Mouse (Mus musculus) C2C12 (cell line): ENCODE data around the gene Ssb. TPM values are rescaled to one million over a fixed set of nuclear protein-coding genes. Genes with fewer than 3 reads are reported as not detected.

Source experiments
- H3K27me3 ChIP-seq: one replicate; pipeline ENCODE4 v1.6.1; 2011; ENCODE audit not compliant: control insufficient read depth, insufficient read depth, insufficient read length
- H3K36me3 ChIP-seq: one replicate; pipeline ENCODE4 v1.6.1; 2011; ENCODE audit not compliant: control insufficient read depth, insufficient read depth
- H3K4me3 ChIP-seq: one replicate; pipeline ENCODE4 v1.5.1; 2011; ENCODE audit warnings: mild to moderate bottlenecking, control low read depth; ENCODE audit not compliant: poor library complexity, insufficient read depth, severe bottlenecking
- H3K79me2 ChIP-seq: one replicate; pipeline ENCODE4 v1.6.1; 2011; ENCODE audit not compliant: control insufficient read depth, insufficient read depth
- H3K79me3 ChIP-seq: one replicate; pipeline ENCODE4 v1.6.1; 2011; ENCODE audit warnings: low read depth, control low read depth
- H3ac ChIP-seq: one replicate; pipeline ENCODE3; 2011; ENCODE audit warnings: low read depth; ENCODE audit not compliant: control insufficient read depth, insufficient read length
- CEBPB ChIP-seq: IDR thresholded peaks from one replicate; pipeline ENCODE4 v1.6.1; 2011; ENCODE audit warnings: low read depth, mild to moderate bottlenecking, control low read depth, moderate library complexity
- CTCF ChIP-seq: IDR thresholded peaks from one replicate; pipeline ENCODE4 v1.5.1; 2011; ENCODE audit not compliant: control insufficient read depth, insufficient read depth, insufficient read length
- FOSL1 ChIP-seq: IDR thresholded peaks from one replicate; pipeline ENCODE4 v1.8.0; 2011; ENCODE audit warnings: mild to moderate bottlenecking, low read length; ENCODE audit not compliant: poor library complexity, insufficient read depth, severe bottlenecking
- MAX ChIP-seq: IDR thresholded peaks from one replicate; pipeline ENCODE4 v1.6.1; 2011; ENCODE audit warnings: mild to moderate bottlenecking, control low read depth
- MYOD1 ChIP-seq: IDR thresholded peaks from one replicate; pipeline ENCODE4 v1.6.1; 2011; ENCODE audit warnings: low read depth; ENCODE audit not compliant: control insufficient read depth, insufficient read length
- MYOG ChIP-seq: IDR thresholded peaks from one replicate; pipeline ENCODE4 v1.6.1; 2011; ENCODE audit not compliant: control insufficient read depth, insufficient read length; ENCODE audit errors: extremely low read depth
- USF1 ChIP-seq: IDR thresholded peaks from one replicate; pipeline ENCODE4 v1.6.1; 2011; ENCODE audit warnings: low read depth, mild to moderate bottlenecking, control low read depth, moderate library complexity
- polyA plus RNA-seq: library from polyadenylated mRNA; unstranded; fragments of >200 nt; fragmentation: generic; extraction: Trizol; gene quantifications from one replicate; pipeline ENCODE4 v1.2.1, GENCODE M21; 2012; ENCODE audit warnings: missing spikeins

Ssb gene
- polyA plus RNA-seq, 1 experiment = 44.7 TPM

- Histone ChIP-seq H3K4me3 (no peak overlapping the region), H3K79me2 (no peaks in the 10 kb centered on the region), H3K79me3 (peaks cover 3% of the 10 kb centered on the region), H3ac (peak overlapping the region; percentile 64), H3K27me3 (no peaks in the 10 kb centered on the region), H3K36me3 (no peaks in the 10 kb centered on the region)
- TF ChIP-seq USF1 (no peak), MYOG (no peak), CTCF (no peak), MYOD1 (no peak), CEBPB (no peak), MAX (no peak), FOSL1 (no peak)
Observed at GRCm38 (mm10) chr2:69884581-69884980, 23.2 kb downstream of the Ssb start.

DNA sequence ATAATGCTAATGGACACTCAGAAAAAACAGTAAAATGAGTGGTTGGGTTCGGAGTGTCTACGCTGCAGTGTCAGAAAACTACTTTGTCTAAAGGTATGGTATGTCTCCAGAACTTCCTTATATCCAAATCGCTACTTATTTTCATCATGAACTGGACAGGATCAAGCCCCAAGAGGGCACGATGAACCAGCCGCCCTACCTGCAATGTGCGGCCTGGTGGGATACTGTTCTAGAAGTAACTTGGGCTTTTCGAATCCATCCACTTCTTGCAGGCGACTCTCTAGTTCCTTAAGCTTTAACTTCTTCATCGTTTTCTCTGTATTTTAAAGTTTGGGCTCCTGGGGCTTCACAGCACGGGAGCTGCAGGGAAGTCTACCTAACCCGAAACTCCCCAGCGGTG is 23.7 kb downstream of the Ssb start:
- Histone ChIP-seq H3K79me3 (peaks cover 3% of the 10 kb centered on the region), H3K4me3 (peak overlapping the region; percentile 61), H3K36me3 (no peaks in the 10 kb centered on the region), H3ac (peak overlapping the region; percentile 64), H3K79me2 (no peaks in the 10 kb centered on the region), H3K27me3 (no peaks in the 10 kb centered on the region)
- TF ChIP-seq CTCF (no peak), MYOD1 (no peak), USF1 (no peak), CEBPB (no peak), MAX (no peak), FOSL1 (no peak), MYOG (no peak)

DNA sequence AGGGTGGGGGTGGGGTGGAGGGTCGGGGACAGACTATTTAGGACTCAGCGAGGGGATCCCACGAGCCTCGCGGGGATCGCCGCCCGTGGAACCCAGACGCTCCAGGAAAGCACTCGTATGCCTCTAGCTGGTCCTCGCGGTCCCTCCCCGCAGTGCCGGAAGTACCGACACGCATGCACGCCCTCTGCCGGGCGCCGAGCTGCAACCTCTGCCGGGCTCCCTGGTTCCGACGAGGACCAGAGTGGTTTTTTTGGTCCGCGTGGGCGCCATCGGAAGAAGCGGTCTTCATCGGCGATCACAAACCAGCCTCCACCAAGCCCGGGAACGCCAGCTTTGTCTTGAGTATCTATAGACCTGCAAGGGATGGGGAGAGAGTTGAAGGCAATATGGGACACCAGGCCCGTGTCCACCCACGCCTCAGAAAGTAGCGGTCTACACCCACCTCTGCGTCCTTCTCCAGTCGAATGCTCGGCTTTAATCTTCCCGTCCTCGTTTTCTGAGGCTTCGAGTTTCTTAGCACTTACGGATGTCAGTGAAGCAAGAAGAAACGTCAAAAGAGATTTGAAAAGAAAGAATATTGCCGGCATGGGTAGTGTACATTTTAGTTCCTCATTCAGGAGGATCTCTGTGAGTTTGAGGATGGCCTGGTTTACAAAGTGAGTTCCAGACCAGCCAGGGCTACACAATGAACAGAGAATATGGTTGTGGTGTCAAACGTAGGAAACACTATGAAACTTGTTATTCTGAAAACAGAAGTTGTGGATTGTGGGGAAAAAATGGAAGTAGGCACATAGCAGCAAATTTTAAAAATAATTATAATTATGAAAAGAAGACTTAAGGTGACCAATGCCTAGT is 24.3 kb downstream of the Ssb start, which contains the start of gene Mettl5:
Gene Mettl5, minus strand, starts transcription at position 165 of the 855 bp plus-strand sequence.
- H3K79me2 ChIP-seq = no peaks in the 10 kb centered on the region
- H3K4me3 ChIP-seq = peak within 1 kb of the TSS; percentile 61

GRCm38 (mm10) chr2:69888957-69889356 is 27.6 kb downstream of the Ssb start:
- H3K4me3 ChIP-seq = no peak overlapping the region
- H3ac ChIP-seq = no peak overlapping the region
- H3K79me3 ChIP-seq = no peaks in the 10 kb centered on the region
- no peaks in the 10 kb centered on the region for H3K79me2 ChIP-seq
- H3K27me3 ChIP-seq = peaks cover 3% of the 10 kb centered on the region
- TF ChIP-seq MYOG (no peak), USF1 (no peak), MAX (no peak), CEBPB (no peak), CTCF (no peak), FOSL1 (no peak), MYOD1 (no peak)
- no peaks in the 10 kb centered on the region for H3K36me3 ChIP-seq

More for the DNA sequence above, 24.3 kb downstream of the Ssb start, which contains the start of gene Mettl5:
- no peak for TF ChIP-seq MYOG
- no peak for TF ChIP-seq CEBPB
- TF ChIP-seq MAX = peak; percentile 83
- no peak for TF ChIP-seq USF1
- no peak for TF ChIP-seq FOSL1
- no peak for TF ChIP-seq MYOD1
- TF ChIP-seq CTCF = peak; percentile 66
- H3K79me3 ChIP-seq = peaks cover 2% of the 10 kb centered on the region
- H3ac ChIP-seq = peak within 1 kb of the TSS; percentile 64
- no peaks in the 10 kb centered on the region for H3K36me3 ChIP-seq
- H3K27me3 ChIP-seq = no peaks in the 10 kb centered on the region

- H3ac ChIP-seq = no peak overlapping the region
- no peak overlapping the region for H3K4me3 ChIP-seq
- no peaks in the 10 kb centered on the region for H3K36me3 ChIP-seq
- H3K79me2 ChIP-seq = no peaks in the 10 kb centered on the region
- no peaks in the 10 kb centered on the region for H3K79me3 ChIP-seq
- TF ChIP-seq USF1 (no peak), FOSL1 (no peak), CEBPB (no peak), MAX (no peak), MYOG (no peak), MYOD1 (no peak), CTCF (no peak)
- peaks cover 3% of the 10 kb centered on the region for H3K27me3 ChIP-seq
Observed at GRCm38 (mm10) chr2:69890843-69891242, 29.5 kb downstream of the Ssb start.
